Mouse (Mus musculus) brain, embryonic 14.5 days (tissue): ENCODE measurements around the gene Gars. TPM values are rescaled to one million over a fixed set of nuclear protein-coding genes. Genes with fewer than 3 reads are reported as not detected.
A peak's percentile ranks its signal among the peaks of the same experiment; 100 is the strongest.

Source experiments
- DNase-seq: peaks from one replicate; pipeline ENCODE4 v3.0.0-alpha.2; 2011; ENCODE audit warnings: low read depth
- CTCF ChIP-seq: fragments of 200-500 bp; IDR thresholded peaks from 2 replicates; pipeline ENCODE4 v1.5.1; 2012; ENCODE audit warnings: inconsistent platforms, mild to moderate bottlenecking, moderate library complexity, borderline replicate concordance; ENCODE audit not compliant: insufficient read depth, insufficient read length; ENCODE audit errors: extremely low read depth
- POLR2A ChIP-seq: fragments of 200-500 bp; IDR thresholded peaks from 2 replicates; pipeline ENCODE4 v1.6.1; 2012; ENCODE audit warnings: mild to moderate bottlenecking, inconsistent platforms, borderline replicate concordance; ENCODE audit not compliant: poor library complexity, insufficient read depth, insufficient read length, severe bottlenecking; ENCODE audit errors: extremely low read depth
- polyA plus RNA-seq: library from polyadenylated mRNA; depleted of rRNA; stranded (reverse); fragments of >200 nt; gene quantifications from 2 replicates; pipeline ENCODE4 v1.2.3, GENCODE M21; 2012; rRNA removed

Gene Gars
- 110 and 122 TPM in 2 replicates for polyA plus RNA-seq

- TF ChIP-seq CTCF, result no peak
- TF ChIP-seq POLR2A, result peak; percentile 85
- DNase-seq, result peak; percentile 97
Measured at GRCm38 (mm10) chr6:55037799-55038670, at the start of gene Gars. Gene Gars, plus strand, starts transcription at chr6:55038007.

GRCm38 (mm10) chr6:54988141-54988540 lies 49.7 kb upstream of the Gars start:
- no peak for DNase-seq
- no peak for TF ChIP-seq POLR2A
- no peak for TF ChIP-seq CTCF

DNA sequence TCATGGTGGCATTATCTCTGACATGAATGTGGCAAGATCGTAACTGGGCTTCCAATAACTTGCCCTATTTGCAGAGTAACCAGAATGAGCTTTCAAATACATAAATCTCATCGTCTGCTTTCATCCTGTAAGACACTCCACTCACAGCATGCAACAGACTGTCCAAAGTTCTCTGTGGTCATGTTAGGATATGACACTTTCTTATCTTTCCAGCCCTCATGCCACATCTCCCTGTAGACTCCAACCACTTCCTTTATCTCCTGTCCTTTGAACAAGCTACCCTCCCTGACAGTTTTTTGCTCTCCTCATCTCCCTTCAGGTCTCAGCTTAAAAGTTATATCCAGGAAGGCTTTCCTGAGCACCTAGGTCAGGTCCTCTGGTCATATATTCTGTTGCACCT lies 46.6 kb upstream of the Gars start:
- TF ChIP-seq CTCF (no peak), POLR2A (no peak)
- DNase-seq, result no peak

GRCm38 (mm10) chr6:54992141-54992540 lies 45.7 kb upstream of the Gars start:
- DNase-seq, result no peak
- no peak for TF ChIP-seq POLR2A
- TF ChIP-seq CTCF, result no peak

GRCm38 (mm10) chr6:54992734-54993260 lies 45.0 kb upstream of the Gars start, which contains the start of gene Ggct:
Gene Ggct, minus strand, starts transcription at chr6:54992950.
- peak; percentile 99 for DNase-seq
- peak; percentile 67 for TF ChIP-seq CTCF
- peak; percentile 27; the same call in 1 of the 2 replicates for TF ChIP-seq POLR2A

DNA sequence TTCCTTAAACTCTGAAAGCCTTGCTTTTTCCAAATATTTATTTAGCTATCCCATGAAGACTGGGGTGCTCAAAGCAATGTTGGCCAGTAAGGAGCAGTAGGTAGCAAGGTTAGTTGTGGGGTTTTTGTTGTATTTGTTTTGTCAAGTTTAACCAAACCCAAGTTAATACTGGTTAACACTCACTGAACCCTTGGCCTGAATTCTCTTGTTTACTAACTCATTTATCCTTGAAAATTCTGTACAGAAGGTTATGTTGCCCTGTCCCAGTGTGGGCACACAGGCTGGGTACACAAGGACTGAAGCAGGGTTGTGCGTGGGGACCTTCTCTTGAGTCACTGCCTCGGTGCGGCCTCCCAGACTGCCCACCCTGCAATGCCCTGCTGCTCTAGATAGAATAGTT lies 41.4 kb upstream of the Gars start:
- TF ChIP-seq POLR2A (no peak), CTCF (no peak)
- DNase-seq, result no peak

DNA sequence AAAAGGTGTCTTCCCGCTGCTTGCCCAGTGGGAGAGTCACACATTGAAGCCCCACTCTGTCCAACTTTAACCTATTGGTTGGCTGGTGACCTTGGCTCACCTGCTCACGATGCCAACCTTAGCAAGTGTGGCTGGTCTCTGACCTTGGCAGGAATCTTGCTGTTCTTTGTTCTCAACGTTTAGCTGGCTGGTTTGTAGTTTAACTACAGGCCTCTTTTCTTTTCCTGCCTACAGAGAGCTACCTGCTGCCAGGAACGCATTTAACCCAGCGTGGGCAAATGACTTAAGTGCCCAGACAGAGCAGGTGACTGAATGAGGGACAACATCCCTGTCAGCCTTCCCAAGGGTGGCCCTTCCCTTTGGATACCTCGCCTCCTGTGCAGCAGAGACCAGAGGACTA lies 40.1 kb upstream of the Gars start:
- DNase-seq, result no peak
- TF ChIP-seq CTCF (no peak), POLR2A (no peak)

DNA sequence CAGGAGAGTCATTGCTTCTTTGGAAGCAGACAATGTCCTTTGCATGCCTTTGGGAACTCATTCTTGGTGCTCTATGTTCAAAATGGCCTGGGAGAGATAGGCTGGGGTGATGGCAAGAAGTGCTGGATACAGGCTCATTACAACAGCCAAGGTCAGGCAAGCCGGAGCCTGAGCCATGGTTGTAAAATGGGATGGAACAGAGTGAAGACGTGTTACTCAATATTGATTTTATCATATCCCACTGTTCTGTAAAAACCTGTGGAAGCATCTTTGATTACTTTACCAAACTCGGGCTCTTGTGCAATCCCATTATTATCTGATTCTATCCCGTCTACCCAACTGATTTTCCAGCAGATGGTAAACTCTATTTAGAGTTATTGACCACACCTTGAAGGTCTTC lies 36.5 kb upstream of the Gars start:
- TF ChIP-seq CTCF, result no peak
- no peak for TF ChIP-seq POLR2A
- DNase-seq, result no peak

- no peak for DNase-seq
- no peak for TF ChIP-seq CTCF
- TF ChIP-seq POLR2A, result no peak
Measured at GRCm38 (mm10) chr6:55002438-55002837, 35.4 kb upstream of the Gars start.

DNA sequence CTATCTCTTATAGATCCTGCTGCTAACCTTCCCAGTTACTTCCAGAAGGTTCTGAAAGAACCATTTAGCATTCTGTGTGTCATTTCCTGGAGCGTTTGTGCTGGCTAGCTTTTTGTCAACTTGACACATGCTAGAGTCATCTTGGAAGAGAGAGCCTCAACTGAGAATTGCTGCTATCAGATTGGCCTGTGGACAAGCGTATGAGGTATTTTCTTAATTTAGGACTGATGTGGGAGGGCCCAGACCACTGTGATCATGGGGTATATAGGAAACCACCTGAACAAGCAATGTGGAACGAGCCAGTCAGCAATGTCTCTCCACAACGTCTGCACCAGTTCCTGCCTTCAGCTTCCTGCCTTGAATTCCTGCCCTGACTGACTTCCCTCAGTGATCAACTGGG lies 34.2 kb upstream of the Gars start:
- TF ChIP-seq POLR2A, result no peak
- TF ChIP-seq CTCF, result no peak
- DNase-seq, result no peak

DNA sequence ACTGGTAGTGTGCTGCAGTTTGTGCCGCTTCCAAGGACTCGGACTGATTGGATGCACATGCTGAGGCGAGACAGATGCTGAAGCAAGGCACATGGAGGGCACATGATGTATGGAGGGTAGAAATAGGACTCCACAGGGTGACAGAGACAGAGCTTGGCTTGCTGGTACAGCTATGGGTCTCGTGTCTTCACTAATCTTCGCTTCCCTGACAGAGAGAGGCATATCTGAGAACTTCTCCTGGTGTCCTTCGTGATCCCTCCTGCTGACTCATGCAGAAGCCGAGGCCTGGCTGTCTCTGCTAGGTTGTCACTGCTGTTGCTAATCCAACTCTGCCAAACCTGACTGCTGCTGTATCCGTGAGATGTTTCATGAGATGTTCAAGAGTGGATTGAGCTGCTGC lies 29.4 kb upstream of the Gars start:
- TF ChIP-seq POLR2A (no peak), CTCF (no peak)
- DNase-seq, result no peak
